Mouse (Mus musculus) myocyte (in vitro differentiated cells): ENCODE data around the gene 1700092M07Rik. TPM values are rescaled to one million over a fixed set of nuclear protein-coding genes. Genes with fewer than 3 reads are reported as not detected.

Source experiments
- H3K27me3 ChIP-seq: one replicate; pipeline ENCODE4 v1.6.1; 2011; ENCODE audit not compliant: control insufficient read depth, insufficient read depth, insufficient read length
- H3K36me3 ChIP-seq: one replicate; pipeline ENCODE4 v1.6.1; 2011; ENCODE audit not compliant: control insufficient read depth, insufficient read depth
- H3K4me2 ChIP-seq: one replicate; pipeline ENCODE4 v1.6.1; 2011; ENCODE audit warnings: low read depth, control low read depth
- H3K4me3 ChIP-seq: one replicate; pipeline ENCODE4 v1.5.1; 2011; ENCODE audit warnings: mild to moderate bottlenecking, control low read depth, moderate library complexity
- H3K79me2 ChIP-seq: one replicate; pipeline ENCODE4 v1.6.1; 2011; ENCODE audit not compliant: control insufficient read depth, insufficient read depth
- H3ac ChIP-seq: one replicate; pipeline ENCODE4 v1.6.1; 2011; ENCODE audit not compliant: control insufficient read depth, insufficient read length
- CEBPB ChIP-seq: IDR thresholded peaks from 2 replicates; pipeline ENCODE4 v1.6.1; 2011; ENCODE audit warnings: mild to moderate bottlenecking, moderate library complexity; ENCODE audit not compliant: poor library complexity, insufficient read depth, severe bottlenecking
- E2F4 ChIP-seq: IDR thresholded peaks from one replicate; pipeline ENCODE4 v1.6.1; 2011; ENCODE audit warnings: mild to moderate bottlenecking, control low read depth, moderate library complexity; ENCODE audit not compliant: insufficient read depth
- MAX ChIP-seq: IDR thresholded peaks from one replicate; pipeline ENCODE4 v1.6.1; 2011; ENCODE audit warnings: low read depth, mild to moderate bottlenecking, control low read depth
- MYOD1 ChIP-seq, 3 experiments: IDR thresholded peaks; one replicate each; pipeline ENCODE4 v1.6.1; 2011; ENCODE audit warnings: control low read depth in 2 of 3, low read depth in 2 of 3, mild to moderate bottlenecking in 2 of 3, moderate library complexity in 1 of 3; ENCODE audit not compliant: insufficient read length in 2 of 3, control insufficient read depth in 1 of 3
- MYOG ChIP-seq, 3 experiments: IDR thresholded peaks; one replicate each; pipeline ENCODE4 v1.6.1; 2011; ENCODE audit warnings: control low read depth in 2 of 3, low read depth in 2 of 3, mild to moderate bottlenecking in 2 of 3; ENCODE audit not compliant: insufficient read length in 2 of 3, control insufficient read depth in 1 of 3, insufficient read depth in 1 of 3
- POLR2A ChIP-seq: IDR thresholded peaks from one replicate; pipeline ENCODE4 v1.6.1; 2011; ENCODE audit warnings: low read depth, mild to moderate bottlenecking, control low read depth, moderate library complexity; ENCODE audit not compliant: insufficient read length
- POLR2AphosphoS2 ChIP-seq: IDR thresholded peaks from one replicate; pipeline ENCODE4 v1.6.1; 2011; ENCODE audit warnings: low read depth, control low read depth; ENCODE audit not compliant: insufficient read length
- REST ChIP-seq: IDR thresholded peaks from one replicate; pipeline ENCODE4 v1.6.1; 2011; ENCODE audit warnings: mild to moderate bottlenecking, control low read depth, moderate library complexity; ENCODE audit not compliant: insufficient read depth, insufficient read length
- SRF ChIP-seq: IDR thresholded peaks from one replicate; pipeline ENCODE4 v1.6.1; 2011; ENCODE audit warnings: low read depth; ENCODE audit not compliant: control insufficient read depth, insufficient read length
- TCF12 ChIP-seq: IDR thresholded peaks from one replicate; pipeline ENCODE4 v1.6.1; 2011; ENCODE audit warnings: mild to moderate bottlenecking, control low read depth; ENCODE audit not compliant: poor library complexity, insufficient read depth, severe bottlenecking
- TCF3 ChIP-seq: IDR thresholded peaks from one replicate; pipeline ENCODE4 v1.6.1; 2011; ENCODE audit warnings: low read depth, control low read depth; ENCODE audit not compliant: insufficient read length
- USF1 ChIP-seq: IDR thresholded peaks from one replicate; pipeline ENCODE4 v1.6.1; 2011; ENCODE audit warnings: low read depth, mild to moderate bottlenecking, control low read depth, moderate library complexity
- polyA plus RNA-seq: library from polyadenylated mRNA; unstranded; fragments of >200 nt; fragmentation: generic; extraction: Trizol; gene quantifications from one replicate; pipeline ENCODE4 v1.2.1, GENCODE M21; 2012; ENCODE audit warnings: missing spikeins

Gene 1700092M07Rik
- polyA plus RNA-seq, 1 experiment: 0.94 TPM

DNA sequence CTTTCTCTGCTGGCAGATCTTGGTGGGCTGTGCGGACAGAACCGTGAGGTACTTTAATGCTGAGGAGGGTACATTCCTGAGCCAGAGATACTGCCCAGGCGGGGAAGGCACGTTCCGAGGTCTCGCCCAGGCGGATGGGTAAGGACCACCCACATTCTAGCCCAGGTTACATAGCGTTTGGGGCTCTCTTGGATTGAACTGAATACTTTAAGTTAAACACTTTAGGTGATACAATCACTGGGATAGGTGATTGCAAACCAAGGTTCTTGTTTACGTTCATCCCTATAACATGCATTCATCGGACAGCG lies 4.4 kb upstream of the 1700092M07Rik start:
- peaks cover 21% of the 10 kb centered on the region for H3K79me2 ChIP-seq
- H3K4me3 ChIP-seq: peak overlapping the region; percentile 97
- TF ChIP-seq USF1 (no peak), TCF12 (no peak), MYOD1 (IDR thresholded peaks at IDR 0.05; ENCODE audit: control insufficient read depth in 1 of 3, insufficient read length in 2 of 3, low read depth in 2 of 3) (no peak), TCF3 (no peak), POLR2A (no peak), POLR2AphosphoS2 (no peak), E2F4 (no peak), REST (no peak)
- H3K4me2 ChIP-seq: peak overlapping the region; percentile 92
- H3K36me3 ChIP-seq: peaks cover 22% of the 10 kb centered on the region
- peak overlapping the region; percentile 33 for H3ac ChIP-seq
- no peaks in the 10 kb centered on the region for H3K27me3 ChIP-seq

DNA sequence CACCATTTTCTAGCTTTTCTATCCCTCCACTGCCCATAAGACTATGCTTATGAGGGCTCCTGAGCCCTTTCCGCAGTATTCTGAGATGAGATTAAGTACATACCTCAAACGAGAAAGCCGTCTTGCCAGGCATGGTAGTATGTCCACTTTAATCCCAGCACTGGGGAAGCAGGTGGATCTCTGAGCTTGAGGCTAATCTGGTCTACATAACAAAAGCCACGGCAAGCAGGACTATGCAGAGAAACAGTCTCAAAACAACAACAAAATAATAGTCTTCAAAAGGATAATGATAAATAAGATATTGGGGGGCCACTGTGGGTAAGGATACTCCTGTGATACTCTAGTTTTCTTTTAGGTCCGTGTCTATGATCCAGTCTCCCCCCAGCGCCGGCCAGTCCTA lies 1.6 kb upstream of the 1700092M07Rik start:
- peaks cover 44% of the 10 kb centered on the region for H3K79me2 ChIP-seq
- H3K36me3 ChIP-seq: peaks cover 34% of the 10 kb centered on the region
- H3K4me3 ChIP-seq: no peak overlapping the region
- H3K4me2 ChIP-seq: no peak overlapping the region
- H3K27me3 ChIP-seq: no peaks in the 10 kb centered on the region
- TF ChIP-seq USF1 (no peak), REST (no peak), POLR2A (no peak), MYOD1 (IDR thresholded peaks at IDR 0.05; ENCODE audit: control insufficient read depth in 1 of 3, insufficient read length in 2 of 3, low read depth in 2 of 3) (no peak), E2F4 (no peak)
- H3ac ChIP-seq: no peak overlapping the region

DNA sequence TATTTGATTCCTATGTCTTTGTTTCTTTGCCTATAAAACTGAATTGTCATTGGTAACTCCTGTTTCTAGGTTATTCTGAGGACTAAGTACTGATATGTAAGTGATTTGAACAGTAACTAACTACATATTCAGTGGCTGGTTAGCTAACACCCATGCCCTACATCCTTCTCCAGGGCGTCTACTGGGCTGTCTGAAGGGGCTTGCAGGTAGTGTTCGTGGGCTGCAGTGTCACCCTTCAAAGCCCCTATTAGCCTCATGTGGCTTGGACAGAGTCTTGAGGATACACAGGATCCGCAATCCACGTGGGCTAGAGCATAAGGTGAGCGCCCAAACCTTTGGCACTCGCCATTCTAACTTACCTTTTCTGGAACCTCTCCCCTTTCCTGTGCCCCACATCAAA lies 872 bp upstream of the 1700092M07Rik start:
- Histone ChIP-seq H3ac (no peak overlapping the region), H3K79me2 (peaks cover 46% of the 10 kb centered on the region), H3K4me3 (no peak overlapping the region), H3K36me3 (peaks cover 41% of the 10 kb centered on the region), H3K4me2 (no peak overlapping the region), H3K27me3 (no peaks in the 10 kb centered on the region)
- TF ChIP-seq POLR2AphosphoS2 (no peak), MAX (no peak), POLR2A (no peak), CEBPB (no peak), MYOG (IDR thresholded peaks at IDR 0.05; ENCODE audit: control insufficient read depth in 1 of 3, insufficient read depth in 1 of 3, insufficient read length in 2 of 3, low read depth in 2 of 3) (no peak), USF1 (no peak)

DNA sequence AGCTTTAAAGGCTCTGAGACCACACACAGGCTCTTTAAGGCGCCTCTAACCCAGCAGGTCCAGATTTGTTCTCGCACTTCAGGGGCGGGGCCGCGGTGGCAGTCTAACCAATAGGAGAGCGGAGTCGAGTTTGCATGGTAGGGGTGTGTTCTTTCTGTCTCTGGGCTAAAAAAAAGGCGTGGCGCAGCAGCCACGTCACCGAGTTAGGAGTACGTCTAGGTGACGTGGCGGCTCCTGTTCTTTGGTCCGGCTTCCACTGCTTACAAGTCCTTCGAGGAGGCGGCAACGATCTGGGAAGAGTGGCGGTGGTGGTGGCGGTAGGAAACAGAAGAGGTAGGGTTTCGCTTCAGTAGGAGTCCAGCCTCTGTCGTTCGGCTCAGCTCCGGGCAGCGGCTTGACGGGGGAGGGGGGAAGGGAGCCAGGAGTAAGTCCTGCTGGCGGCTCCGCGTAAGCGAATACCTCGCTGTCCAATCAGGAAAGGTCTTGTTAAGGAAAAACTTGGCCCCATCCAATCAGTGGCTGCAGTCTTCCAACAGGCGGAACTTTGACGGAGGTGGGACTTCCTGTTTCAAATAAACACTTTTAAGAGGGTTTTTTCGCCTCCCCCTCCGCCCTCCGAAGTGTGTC lies 838 bp downstream of the 1700092M07Rik start, which contains the start of gene Stx5a:
Gene Stx5a, plus strand, starts transcription at position 171 of the 627 bp plus-strand sequence.
- Histone ChIP-seq H3K4me3 (peak within 1 kb of the TSS; percentile 98), H3K27me3 (no peaks in the 10 kb centered on the region), H3ac (peak within 1 kb of the TSS; percentile 33), H3K4me2 (peak within 1 kb of the TSS; percentile 96), H3K79me2 (peaks cover 40% of the 10 kb centered on the region), H3K36me3 (peaks cover 57% of the 10 kb centered on the region)
- TF ChIP-seq E2F4 (no peak), SRF (peak; percentile 11), POLR2AphosphoS2 (peak; percentile 85), MYOG (IDR thresholded peaks at IDR 0.05; ENCODE audit: control insufficient read depth in 1 of 3, insufficient read depth in 1 of 3, insufficient read length in 2 of 3, low read depth in 2 of 3) (no peak), POLR2A (peak; percentile 72)

DNA sequence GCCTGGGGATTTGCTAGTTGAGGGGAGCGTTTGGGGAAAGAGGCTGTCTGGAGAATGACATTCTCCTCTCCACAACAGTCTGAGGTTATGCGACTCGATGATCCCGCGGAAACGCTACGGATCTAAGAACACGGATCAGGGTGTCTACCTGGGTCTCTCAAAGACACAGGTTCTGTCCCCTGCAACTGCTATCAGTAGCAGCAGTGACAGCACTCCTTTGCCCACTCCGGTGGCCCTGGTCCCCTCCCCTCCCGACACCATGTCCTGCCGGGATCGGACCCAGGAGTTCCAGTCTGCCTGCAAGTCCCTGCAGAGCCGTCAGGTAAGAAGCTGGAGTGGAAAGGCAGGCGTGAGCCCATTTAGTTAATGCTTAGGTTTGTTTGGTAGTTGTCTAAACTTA lies 1.7 kb downstream of the 1700092M07Rik start:
- TF ChIP-seq SRF (no peak), CEBPB (no peak), MYOG (IDR thresholded peaks at IDR 0.05; ENCODE audit: control insufficient read depth in 1 of 3, insufficient read depth in 1 of 3, insufficient read length in 2 of 3, low read depth in 2 of 3) (no peak), POLR2A (no peak), USF1 (no peak), REST (no peak)
- peaks cover 64% of the 10 kb centered on the region for H3K36me3 ChIP-seq
- H3K4me2 ChIP-seq: peak overlapping the region; percentile 96
- H3K27me3 ChIP-seq: no peaks in the 10 kb centered on the region
- peak overlapping the region; percentile 98 for H3K4me3 ChIP-seq
- peaks cover 32% of the 10 kb centered on the region for H3K79me2 ChIP-seq
- H3ac ChIP-seq: peak overlapping the region; percentile 33
